Mouse (Mus musculus): ENCODE data around the gene Fkbp2. TPM values are rescaled to one million over a fixed set of nuclear protein-coding genes. Genes with fewer than 3 reads are reported as not detected.

The Fkbp2 gene
- 28.3 and 29.1 TPM in 2 replicates for polyA plus RNA-seq (2012; rRNA removed)

DNA sequence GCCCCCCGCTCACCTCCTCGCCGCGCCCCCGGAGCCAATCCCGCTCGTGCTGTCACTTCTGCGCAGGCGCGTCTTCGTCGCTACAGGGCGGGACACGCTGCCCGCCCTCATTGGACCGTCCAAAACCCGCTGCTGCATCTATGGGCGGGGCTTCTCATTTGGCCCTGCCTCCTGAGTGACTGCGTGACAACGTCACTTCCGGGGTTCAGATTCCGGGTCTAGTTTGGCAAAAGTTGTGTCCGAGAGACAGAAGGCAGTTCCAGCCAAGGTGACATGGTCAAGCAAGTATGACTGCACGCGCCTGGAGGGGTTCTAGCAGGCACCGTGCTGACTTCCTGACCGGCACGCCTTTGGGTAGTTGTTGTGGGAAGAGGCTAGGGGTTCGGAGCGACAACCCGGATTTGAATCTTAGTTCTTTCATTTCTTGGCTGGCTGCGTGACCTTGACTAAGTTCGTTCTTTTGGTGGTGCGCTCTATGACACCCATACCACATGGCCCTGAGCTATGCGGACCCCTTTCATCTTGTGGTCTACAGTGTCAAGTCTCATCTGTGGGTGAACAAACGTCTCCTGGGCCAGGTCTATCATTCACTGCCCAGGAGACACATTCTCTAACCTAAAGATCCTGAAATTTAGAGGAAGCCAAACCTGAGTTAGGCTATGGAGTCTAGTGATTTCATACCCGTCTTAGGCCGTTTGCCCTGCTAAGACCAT is at the start of gene Fkbp2:
TSS of gene Fkbp2 (minus strand) at position 121 of the 713 bp plus-strand sequence.
- Histone ChIP-seq H3K36me3 (ENCODE audit: control insufficient read depth, insufficient read depth, low read length) (no peaks in the 10 kb centered on the region; the same call in 1 of the 2 replicates), H3K4me3 (ENCODE audit: control insufficient read depth, low read depth, low read length) (peak within 1 kb of the TSS; percentile 97), H3K27ac (ENCODE audit: control insufficient read depth, insufficient read depth, low read depth, low read length) (peak within 1 kb of the TSS; percentile 95), H3K4me1 (ENCODE audit: control insufficient read depth, insufficient read depth, low read length) (peaks cover 25% of the 10 kb centered on the region), H3K27me3 (ENCODE audit: control insufficient read depth, insufficient read depth, low read length) (no peaks in the 10 kb centered on the region)
- TF ChIP-seq POLR2A (IDR thresholded peaks at IDR 0.05; ENCODE audit: control insufficient read depth, low read depth, low read length), result peak; percentile 91
- TF ChIP-seq CTCF (IDR thresholded peaks at IDR 0.05; ENCODE audit: control insufficient read depth, insufficient read depth, insufficient replicate concordance, low read depth, low read length), result no peak

- TF ChIP-seq POLR2A (IDR thresholded peaks at IDR 0.05; ENCODE audit: control insufficient read depth, low read depth, low read length) (no peak), CTCF (IDR thresholded peaks at IDR 0.05; ENCODE audit: control insufficient read depth, insufficient read depth, insufficient replicate concordance, low read depth, low read length) (no peak)
- no peaks in the 10 kb centered on the region for H3K27me3 ChIP-seq (ENCODE audit: control insufficient read depth, insufficient read depth, low read length)
- H3K4me3 ChIP-seq (ENCODE audit: control insufficient read depth, low read depth, low read length), result no peak overlapping the region
- H3K4me1 ChIP-seq (ENCODE audit: control insufficient read depth, insufficient read depth, low read length), result no peaks in the 10 kb centered on the region
- no peak overlapping the region for H3K27ac ChIP-seq (ENCODE audit: control insufficient read depth, insufficient read depth, low read depth, low read length)
- H3K36me3 ChIP-seq (ENCODE audit: control insufficient read depth, insufficient read depth, low read length), result peaks cover 11% of the 10 kb centered on the region
These were observed 49.2 kb upstream of the Fkbp2 start for GRCm38 (mm10) chr19:7029531-7029930.

DNA sequence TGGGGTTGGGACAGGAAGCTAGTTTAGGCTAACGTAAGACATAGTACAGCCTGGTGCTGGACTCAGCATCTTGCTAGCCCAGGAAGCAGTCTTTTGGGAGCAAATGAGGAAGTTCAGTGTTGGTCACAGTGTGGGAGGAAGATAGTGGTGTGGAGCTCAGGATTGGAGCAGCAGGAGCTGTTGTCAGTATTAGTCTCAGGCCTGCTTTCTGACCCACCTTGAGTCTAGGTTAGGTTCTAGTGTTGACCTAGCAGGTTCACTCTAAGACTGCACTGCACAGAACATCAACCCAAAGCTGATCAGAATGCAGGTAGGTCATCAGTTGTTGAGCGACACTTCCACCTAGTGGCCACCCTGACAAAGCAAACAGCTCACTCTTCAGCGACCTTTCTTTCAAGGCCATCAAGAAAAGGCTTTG is 39.9 kb upstream of the Fkbp2 start:
- Histone ChIP-seq H3K36me3 (ENCODE audit: control insufficient read depth, insufficient read depth, low read length) (peaks cover 7% of the 10 kb centered on the region), H3K27ac (ENCODE audit: control insufficient read depth, insufficient read depth, low read depth, low read length) (peak overlapping the region; percentile 24; the same call in 1 of the 2 replicates), H3K4me1 (ENCODE audit: control insufficient read depth, insufficient read depth, low read length) (no peaks in the 10 kb centered on the region), H3K4me3 (ENCODE audit: control insufficient read depth, low read depth, low read length) (no peak overlapping the region), H3K27me3 (ENCODE audit: control insufficient read depth, insufficient read depth, low read length) (no peaks in the 10 kb centered on the region)
- TF ChIP-seq CTCF (IDR thresholded peaks at IDR 0.05; ENCODE audit: control insufficient read depth, insufficient read depth, insufficient replicate concordance, low read depth, low read length), result no peak; the same call in 1 of the 2 replicates
- no peak for TF ChIP-seq POLR2A (IDR thresholded peaks at IDR 0.05; ENCODE audit: control insufficient read depth, low read depth, low read length)

GRCm38 (mm10) chr19:7019191-7019590 is 38.9 kb upstream of the Fkbp2 start, which contains the start of gene Fermt3:
TSS of gene Fermt3 (minus strand) at chr19:7019469.
- Histone ChIP-seq H3K4me1 (ENCODE audit: control insufficient read depth, insufficient read depth, low read length) (no peaks in the 10 kb centered on the region), H3K27ac (ENCODE audit: control insufficient read depth, insufficient read depth, low read depth, low read length) (peak within 1 kb of the TSS; percentile 63), H3K4me3 (ENCODE audit: control insufficient read depth, low read depth, low read length) (no peak within 1 kb of the TSS), H3K36me3 (ENCODE audit: control insufficient read depth, insufficient read depth, low read length) (peaks cover 5% of the 10 kb centered on the region; the same call in 1 of the 2 replicates), H3K27me3 (ENCODE audit: control insufficient read depth, insufficient read depth, low read length) (no peaks in the 10 kb centered on the region)
- no peak for TF ChIP-seq POLR2A (IDR thresholded peaks at IDR 0.05; ENCODE audit: control insufficient read depth, low read depth, low read length)
- no peak for TF ChIP-seq CTCF (IDR thresholded peaks at IDR 0.05; ENCODE audit: control insufficient read depth, insufficient read depth, insufficient replicate concordance, low read depth, low read length)

DNA sequence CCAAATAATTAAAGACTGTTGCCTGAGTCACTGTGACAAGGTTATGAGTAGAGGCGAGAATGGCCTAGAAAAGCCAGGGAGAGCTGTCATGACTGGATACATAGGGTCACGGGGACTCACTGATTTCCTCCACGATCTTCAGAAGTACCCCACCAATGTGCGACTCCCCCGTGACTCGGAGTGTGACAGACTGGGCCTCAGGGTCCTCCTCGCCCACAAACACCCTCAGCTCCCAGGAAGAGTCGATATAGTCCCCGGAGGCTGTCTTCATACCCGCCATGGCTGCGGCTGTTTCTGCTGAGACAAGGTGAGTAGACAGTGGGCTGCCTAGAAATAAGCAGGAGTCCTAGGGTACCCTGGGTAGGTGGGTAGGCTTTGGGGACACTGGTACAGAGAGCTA is 38.2 kb upstream of the Fkbp2 start:
- Histone ChIP-seq H3K27ac (ENCODE audit: control insufficient read depth, insufficient read depth, low read depth, low read length) (no peak overlapping the region), H3K4me1 (ENCODE audit: control insufficient read depth, insufficient read depth, low read length) (no peaks in the 10 kb centered on the region), H3K4me3 (ENCODE audit: control insufficient read depth, low read depth, low read length) (no peak overlapping the region), H3K27me3 (ENCODE audit: control insufficient read depth, insufficient read depth, low read length) (no peaks in the 10 kb centered on the region), H3K36me3 (ENCODE audit: control insufficient read depth, insufficient read depth, low read length) (peaks cover 5% of the 10 kb centered on the region; the same call in 1 of the 2 replicates)
- TF ChIP-seq CTCF (IDR thresholded peaks at IDR 0.05; ENCODE audit: control insufficient read depth, insufficient read depth, insufficient replicate concordance, low read depth, low read length) (no peak), POLR2A (IDR thresholded peaks at IDR 0.05; ENCODE audit: control insufficient read depth, low read depth, low read length) (no peak)

GRCm38 (mm10) chr19:7017541-7018457 is 37.5 kb upstream of the Fkbp2 start:
- TF ChIP-seq CTCF (IDR thresholded peaks at IDR 0.05; ENCODE audit: control insufficient read depth, insufficient read depth, insufficient replicate concordance, low read depth, low read length) (no peak), POLR2A (IDR thresholded peaks at IDR 0.05; ENCODE audit: control insufficient read depth, low read depth, low read length) (no peak)
- no peaks in the 10 kb centered on the region for H3K27me3 ChIP-seq (ENCODE audit: control insufficient read depth, insufficient read depth, low read length)
- peaks cover 2% of the 10 kb centered on the region; the same call in 1 of the 2 replicates for H3K36me3 ChIP-seq (ENCODE audit: control insufficient read depth, insufficient read depth, low read length)
- H3K27ac ChIP-seq (ENCODE audit: control insufficient read depth, insufficient read depth, low read depth, low read length), result no peak overlapping the region
- H3K4me1 ChIP-seq (ENCODE audit: control insufficient read depth, insufficient read depth, low read length), result no peaks in the 10 kb centered on the region
- no peak overlapping the region for H3K4me3 ChIP-seq (ENCODE audit: control insufficient read depth, low read depth, low read length)

Data from testis, adult 2 months (tissue).